Mouse (Mus musculus): Measurements from ENCODE around the gene Catsperg1. TPM values are rescaled to one million over a fixed set of nuclear protein-coding genes. Genes with fewer than 3 reads are reported as not detected.
"Not testable (repeated sequence)": the region's sequence is repeated elsewhere in the genome, so short reads cannot be mapped to it uniquely, and the experiment has no call there.

The Catsperg1 gene
- polyA plus RNA-seq, 1 experiment = 254 TPM

- Histone ChIP-seq H3K4me1 (ENCODE audit: control insufficient read depth, insufficient read depth, low read length) (peaks cover 11% of the 10 kb centered on the region), H3K36me3 (ENCODE audit: control insufficient read depth, insufficient read depth, low read length) (no peaks in the 10 kb centered on the region), H3K27me3 (ENCODE audit: control insufficient read depth, insufficient read depth, low read length) (no peaks in the 10 kb centered on the region), H3K27ac (ENCODE audit: control insufficient read depth, insufficient read depth, low read depth, low read length) (no peak overlapping the region), H3K4me3 (ENCODE audit: control insufficient read depth, low read depth, low read length) (no peak overlapping the region)
- TF ChIP-seq CTCF (IDR thresholded peaks at IDR 0.05; ENCODE audit: control insufficient read depth, insufficient read depth, insufficient replicate concordance, low read depth, low read length) (no peak), POLR2A (IDR thresholded peaks at IDR 0.05; ENCODE audit: control insufficient read depth, low read depth, low read length) (no peak)
Measured at GRCm38 (mm10) chr7:29148771-29149170, 65.1 kb downstream of the Catsperg1 start.

GRCm38 (mm10) chr7:29146625-29147367, 67.0 kb downstream of the Catsperg1 start:
- no peaks in the 10 kb centered on the region for H3K27me3 ChIP-seq (ENCODE audit: control insufficient read depth, insufficient read depth, low read length)
- no peak overlapping the region for H3K4me3 ChIP-seq (ENCODE audit: control insufficient read depth, low read depth, low read length)
- no peak for TF ChIP-seq CTCF (IDR thresholded peaks at IDR 0.05; ENCODE audit: control insufficient read depth, insufficient read depth, insufficient replicate concordance, low read depth, low read length)
- TF ChIP-seq POLR2A (IDR thresholded peaks at IDR 0.05; ENCODE audit: control insufficient read depth, low read depth, low read length) = no peak
- H3K4me1 ChIP-seq (ENCODE audit: control insufficient read depth, insufficient read depth, low read length) = peaks cover 14% of the 10 kb centered on the region
- H3K27ac ChIP-seq (ENCODE audit: control insufficient read depth, insufficient read depth, low read depth, low read length) = no peak overlapping the region
- no peaks in the 10 kb centered on the region for H3K36me3 ChIP-seq (ENCODE audit: control insufficient read depth, insufficient read depth, low read length)

GRCm38 (mm10) chr7:29144006-29144405, 69.8 kb downstream of the Catsperg1 start:
- H3K36me3 ChIP-seq (ENCODE audit: control insufficient read depth, insufficient read depth, low read length) = no peaks in the 10 kb centered on the region
- H3K27ac ChIP-seq (ENCODE audit: control insufficient read depth, insufficient read depth, low read depth, low read length) = no peak overlapping the region
- H3K4me3 ChIP-seq (ENCODE audit: control insufficient read depth, low read depth, low read length) = no peak overlapping the region
- no peak for TF ChIP-seq POLR2A (IDR thresholded peaks at IDR 0.05; ENCODE audit: control insufficient read depth, low read depth, low read length)
- no peak for TF ChIP-seq CTCF (IDR thresholded peaks at IDR 0.05; ENCODE audit: control insufficient read depth, insufficient read depth, insufficient replicate concordance, low read depth, low read length)
- H3K27me3 ChIP-seq (ENCODE audit: control insufficient read depth, insufficient read depth, low read length) = no peaks in the 10 kb centered on the region
- H3K4me1 ChIP-seq (ENCODE audit: control insufficient read depth, insufficient read depth, low read length) = peaks cover 14% of the 10 kb centered on the region

GRCm38 (mm10) chr7:29141416-29141815, 72.4 kb downstream of the Catsperg1 start:
- TF ChIP-seq CTCF (IDR thresholded peaks at IDR 0.05; ENCODE audit: control insufficient read depth, insufficient read depth, insufficient replicate concordance, low read depth, low read length) (no peak), POLR2A (IDR thresholded peaks at IDR 0.05; ENCODE audit: control insufficient read depth, low read depth, low read length) (no peak)
- Histone ChIP-seq H3K4me3 (ENCODE audit: control insufficient read depth, low read depth, low read length) (no peak overlapping the region), H3K27ac (ENCODE audit: control insufficient read depth, insufficient read depth, low read depth, low read length) (no peak overlapping the region), H3K36me3 (ENCODE audit: control insufficient read depth, insufficient read depth, low read length) (no peaks in the 10 kb centered on the region), H3K4me1 (ENCODE audit: control insufficient read depth, insufficient read depth, low read length) (peaks cover 19% of the 10 kb centered on the region), H3K27me3 (ENCODE audit: control insufficient read depth, insufficient read depth, low read length) (no peaks in the 10 kb centered on the region)

- H3K4me3 ChIP-seq (ENCODE audit: control insufficient read depth, low read depth, low read length); H3K27ac ChIP-seq (ENCODE audit: control insufficient read depth, insufficient read depth, low read depth, low read length); H3K36me3 ChIP-seq (ENCODE audit: control insufficient read depth, insufficient read depth, low read length); H3K27me3 ChIP-seq (ENCODE audit: control insufficient read depth, insufficient read depth, low read length): not testable (repeated sequence)
- peaks cover 12% of the 10 kb centered on the region for H3K4me1 ChIP-seq (ENCODE audit: control insufficient read depth, insufficient read depth, low read length)
Measured at GRCm38 (mm10) chr7:29139237-29139636, 74.6 kb downstream of the Catsperg1 start.

GRCm38 (mm10) chr7:29137429-29137828, 76.4 kb downstream of the Catsperg1 start:
- no peak for TF ChIP-seq CTCF (IDR thresholded peaks at IDR 0.05; ENCODE audit: control insufficient read depth, insufficient read depth, insufficient replicate concordance, low read depth, low read length)
- TF ChIP-seq POLR2A (IDR thresholded peaks at IDR 0.05; ENCODE audit: control insufficient read depth, low read depth, low read length) = no peak
- Histone ChIP-seq H3K4me3 (ENCODE audit: control insufficient read depth, low read depth, low read length) (no peak overlapping the region), H3K27ac (ENCODE audit: control insufficient read depth, insufficient read depth, low read depth, low read length) (no peak overlapping the region)

GRCm38 (mm10) chr7:29134693-29135386, 79.0 kb downstream of the Catsperg1 start, which contains the start of gene Rasgrp4:
Gene Rasgrp4, plus strand, starts transcription at chr7:29134851.
- TF ChIP-seq CTCF (IDR thresholded peaks at IDR 0.05; ENCODE audit: control insufficient read depth, insufficient read depth, insufficient replicate concordance, low read depth, low read length) (no peak), POLR2A (IDR thresholded peaks at IDR 0.05; ENCODE audit: control insufficient read depth, low read depth, low read length) (no peak)
- H3K36me3 ChIP-seq (ENCODE audit: control insufficient read depth, insufficient read depth, low read length) = no peaks in the 10 kb centered on the region
- peaks cover 4% of the 10 kb centered on the region for H3K4me1 ChIP-seq (ENCODE audit: control insufficient read depth, insufficient read depth, low read length)
- H3K4me3 ChIP-seq (ENCODE audit: control insufficient read depth, low read depth, low read length) = no peak within 1 kb of the TSS
- H3K27ac ChIP-seq (ENCODE audit: control insufficient read depth, insufficient read depth, low read depth, low read length) = no peak within 1 kb of the TSS
- H3K27me3 ChIP-seq (ENCODE audit: control insufficient read depth, insufficient read depth, low read length) = no peaks in the 10 kb centered on the region

More at GRCm38 (mm10) chr7:29137429-29137828, 76.4 kb downstream of the Catsperg1 start:
- Histone ChIP-seq H3K27me3 (ENCODE audit: control insufficient read depth, insufficient read depth, low read length) (no peaks in the 10 kb centered on the region), H3K4me1 (ENCODE audit: control insufficient read depth, insufficient read depth, low read length) (peaks cover 4% of the 10 kb centered on the region), H3K36me3 (ENCODE audit: control insufficient read depth, insufficient read depth, low read length) (no peaks in the 10 kb centered on the region)
